Mouse (Mus musculus): ENCODE data around the gene Slc46a2. TPM values are rescaled to one million over a fixed set of nuclear protein-coding genes. Genes with fewer than 3 reads are reported as not detected.

The Slc46a2 gene
- total and polyA plus RNA-seq, 2 experiments from 2014 or later = 0.12 TPM; not detected in 1

GRCm38 (mm10) chr4:59880725-59881124, 34.1 kb downstream of the Slc46a2 start:
- Histone ChIP-seq H3K27ac (ENCODE audit: low read depth, low read length) (no peak overlapping the region), H3K9me3 (ENCODE audit: low read length) (no peaks in the 10 kb centered on the region), H3K27me3 (ENCODE audit: insufficient read depth, low read length) (no peaks in the 10 kb centered on the region), H3K4me3 (ENCODE audit: low read depth, low read length) (no peak overlapping the region), H3K9ac (no peak overlapping the region), H3K4me1 (ENCODE audit: insufficient read depth) (no peaks in the 10 kb centered on the region), H3K36me3 (ENCODE audit: insufficient read depth) (peaks cover 16% of the 10 kb centered on the region), H3K4me2 (ENCODE audit: low read depth) (no peak overlapping the region)
- 90% methylated on average over 5 of the region's 5 CpGs for WGBS
- TF ChIP-seq CTCF (IDR thresholded peaks at IDR 0.05; ENCODE audit: low read depth) = no peak
- DNase-seq (no peak), ATAC-seq (no peak)

- Histone ChIP-seq H3K9me3 (ENCODE audit: low read length) (no peaks in the 10 kb centered on the region), H3K9ac (no peak overlapping the region), H3K4me1 (ENCODE audit: insufficient read depth) (no peaks in the 10 kb centered on the region), H3K4me2 (ENCODE audit: low read depth) (no peak overlapping the region), H3K36me3 (ENCODE audit: insufficient read depth) (peaks cover 5% of the 10 kb centered on the region), H3K4me3 (ENCODE audit: low read depth, low read length) (no peak overlapping the region), H3K27ac (ENCODE audit: low read depth, low read length) (no peak overlapping the region), H3K27me3 (ENCODE audit: insufficient read depth, low read length) (no peaks in the 10 kb centered on the region)
- ATAC-seq (no peak), DNase-seq (peak; percentile 29)
- no peak for TF ChIP-seq CTCF (IDR thresholded peaks at IDR 0.05; ENCODE audit: low read depth)
- WGBS = 34% methylated on average over 3 of the region's 3 CpGs
These were observed 35.4 kb downstream of the Slc46a2 start for GRCm38 (mm10) chr4:59879444-59879843.

GRCm38 (mm10) chr4:59878595-59878994, 36.3 kb downstream of the Slc46a2 start:
- Histone ChIP-seq H3K27me3 (ENCODE audit: insufficient read depth, low read length) (no peaks in the 10 kb centered on the region), H3K9me3 (ENCODE audit: low read length) (no peaks in the 10 kb centered on the region), H3K27ac (ENCODE audit: low read depth, low read length) (no peak overlapping the region), H3K4me2 (ENCODE audit: low read depth) (no peak overlapping the region), H3K36me3 (ENCODE audit: insufficient read depth) (peaks cover 5% of the 10 kb centered on the region), H3K4me1 (ENCODE audit: insufficient read depth) (no peaks in the 10 kb centered on the region), H3K9ac (no peak overlapping the region), H3K4me3 (ENCODE audit: low read depth, low read length) (no peak overlapping the region)
- DNase-seq (no peak), ATAC-seq (no peak)
- 92% methylated on average over 8 of the region's 8 CpGs for WGBS
- TF ChIP-seq CTCF (IDR thresholded peaks at IDR 0.05; ENCODE audit: low read depth) = no peak

- TF ChIP-seq CTCF (IDR thresholded peaks at IDR 0.05; ENCODE audit: low read depth) = peak; percentile 13; the same call in 1 of the 2 replicates
- Histone ChIP-seq H3K4me1 (ENCODE audit: insufficient read depth) (no peaks in the 10 kb centered on the region), H3K9me3 (ENCODE audit: low read length) (no peaks in the 10 kb centered on the region), H3K27ac (ENCODE audit: low read depth, low read length) (no peak overlapping the region), H3K36me3 (ENCODE audit: insufficient read depth) (peaks cover 1% of the 10 kb centered on the region), H3K9ac (no peak overlapping the region), H3K27me3 (ENCODE audit: insufficient read depth, low read length) (no peaks in the 10 kb centered on the region), H3K4me2 (ENCODE audit: low read depth) (no peak overlapping the region), H3K4me3 (ENCODE audit: low read depth, low read length) (no peak overlapping the region)
- DNase-seq = peak; percentile 25
- peak; percentile 79 for ATAC-seq
- 27% methylated on average over 2 of the region's 2 CpGs for WGBS
These were observed 37.8 kb downstream of the Slc46a2 start for GRCm38 (mm10) chr4:59877025-59877424.

GRCm38 (mm10) chr4:59876570-59876969, 38.3 kb downstream of the Slc46a2 start:
- Histone ChIP-seq H3K9ac (no peak overlapping the region), H3K4me2 (ENCODE audit: low read depth) (no peak overlapping the region), H3K27me3 (ENCODE audit: insufficient read depth, low read length) (no peaks in the 10 kb centered on the region), H3K36me3 (ENCODE audit: insufficient read depth) (no peaks in the 10 kb centered on the region), H3K4me3 (ENCODE audit: low read depth, low read length) (no peak overlapping the region), H3K4me1 (ENCODE audit: insufficient read depth) (no peaks in the 10 kb centered on the region), H3K9me3 (ENCODE audit: low read length) (no peaks in the 10 kb centered on the region), H3K27ac (ENCODE audit: low read depth, low read length) (no peak overlapping the region)
- no peak for TF ChIP-seq CTCF (IDR thresholded peaks at IDR 0.05; ENCODE audit: low read depth)
- DNase-seq (no peak), ATAC-seq (peak; percentile 58; the same call in 1 of the 2 replicates)
- WGBS = 38% methylated on average over 6 of the region's 6 CpGs

GRCm38 (mm10) chr4:59873830-59874229, 41.0 kb downstream of the Slc46a2 start:
- DNase-seq (no peak), ATAC-seq (no peak)
- Histone ChIP-seq H3K4me1 (ENCODE audit: insufficient read depth) (no peaks in the 10 kb centered on the region), H3K4me3 (ENCODE audit: low read depth, low read length) (no peak overlapping the region), H3K27me3 (ENCODE audit: insufficient read depth, low read length) (no peaks in the 10 kb centered on the region), H3K27ac (ENCODE audit: low read depth, low read length) (no peak overlapping the region), H3K4me2 (ENCODE audit: low read depth) (no peak overlapping the region), H3K9me3 (ENCODE audit: low read length) (no peaks in the 10 kb centered on the region), H3K9ac (no peak overlapping the region), H3K36me3 (ENCODE audit: insufficient read depth) (no peaks in the 10 kb centered on the region)
- no peak for TF ChIP-seq CTCF (IDR thresholded peaks at IDR 0.05; ENCODE audit: low read depth)
- 40% methylated on average over 5 of the region's 5 CpGs for WGBS

- Histone ChIP-seq H3K9ac (no peak overlapping the region), H3K4me2 (ENCODE audit: low read depth) (no peak overlapping the region), H3K36me3 (ENCODE audit: insufficient read depth) (no peaks in the 10 kb centered on the region), H3K9me3 (ENCODE audit: low read length) (no peaks in the 10 kb centered on the region), H3K27me3 (ENCODE audit: insufficient read depth, low read length) (no peaks in the 10 kb centered on the region), H3K4me3 (ENCODE audit: low read depth, low read length) (no peak overlapping the region), H3K4me1 (ENCODE audit: insufficient read depth) (no peaks in the 10 kb centered on the region), H3K27ac (ENCODE audit: low read depth, low read length) (no peak overlapping the region)
- no peak for ATAC-seq
- 39% methylated on average over 6 of the region's 6 CpGs for WGBS
- no peak for DNase-seq
- no peak for TF ChIP-seq CTCF (IDR thresholded peaks at IDR 0.05; ENCODE audit: low read depth)
These were observed 41.6 kb downstream of the Slc46a2 start for GRCm38 (mm10) chr4:59873240-59873639.

Data from forebrain, postnatal 0 days (tissue).